In genomic region chr11:50226406-50226805, GRCm38 (mm10) we compare ENCODE assay signal across 7 mouse cellular contexts. TPM values are rescaled to one million over a fixed set of nuclear protein-coding genes. Genes with fewer than 3 reads are reported as not detected.
DNase-seq lines count a peak whose midpoint lies in the region; ATAC-seq and TF ChIP-seq lines count a peak whose summit lies in the region.

No protein-coding gene starts in this region.

- DNase-seq in lung, postnatal 0 days (ENCODE audit: low spot score): no peak
- DNase-seq in lung, postnatal 4 days: no peak
- DNase-seq in forebrain, embryonic 11.5 days (ENCODE audit: low spot score): no peak
- no peak for DNase-seq in limb, embryonic 10.5 days (ENCODE audit: low spot score)
- DNase-seq in layer of hippocampus, adult 8-10 months (ENCODE audit: low spot score in 2 of 2): no peak
- no peak for DNase-seq in layer of hippocampus, adult 9-11 months

- peak overlapping the region; percentile 91; the same call in 1 of the 2 replicates for H3K9ac ChIP-seq in lung, postnatal 0 days (replicated peaks; ENCODE audit: low read depth)
- H3K9ac ChIP-seq in forebrain, embryonic 11.5 days (ENCODE audit: low read length): peak overlapping the region; percentile 94

- no peak for TF ChIP-seq CTCF in lung, postnatal 0 days (IDR thresholded peaks at IDR 0.05)
- TF ChIP-seq CTCF in small intestine, adult 2 months (IDR thresholded peaks at IDR 0.05; ENCODE audit: extremely low read depth, insufficient read length, insufficient replicate concordance, low read depth, low read length): no peak

- H3K4me3 ChIP-seq in lung, postnatal 0 days (ENCODE audit: low read depth, low read length): peak overlapping the region; percentile 71
- H3K4me3 ChIP-seq in forebrain, embryonic 11.5 days (ENCODE audit: low read depth, low read length): peak overlapping the region; percentile 86
- peak overlapping the region; percentile 91 for H3K4me3 ChIP-seq in limb, embryonic 10.5 days
- H3K4me3 ChIP-seq in small intestine, adult 2 months (ENCODE audit: low read depth, low read length): peak overlapping the region; percentile 91

- no peak for TF ChIP-seq POLR2A in small intestine, adult 2 months (IDR thresholded peaks at IDR 0.05; ENCODE audit: low read depth, low read length)

- no peaks in the 10 kb centered on the region for H3K9me3 ChIP-seq in lung, postnatal 0 days (ENCODE audit: low read length)
- no peaks in the 10 kb centered on the region for H3K9me3 ChIP-seq in forebrain, embryonic 11.5 days (ENCODE audit: control insufficient read depth, low read length)
- H3K9me3 ChIP-seq in limb, embryonic 10.5 days (replicated peaks): no peaks in the 10 kb centered on the region

- TF ChIP-seq EP300 in lung, postnatal 0 days (IDR thresholded peaks at IDR 0.05): no peak

- peak overlapping the region; percentile 99 for H3K4me2 ChIP-seq in lung, postnatal 0 days (replicated peaks; ENCODE audit: low read depth, low read length)
- peak overlapping the region; percentile 95 for H3K4me2 ChIP-seq in forebrain, embryonic 11.5 days (ENCODE audit: low read depth, low read length, severe bottlenecking)

- WGBS in lung, postnatal 0 days: 25% methylated on average over 2 of the region's 2 CpGs
- WGBS in forebrain, embryonic 11.5 days: 42% methylated on average over 2 of the region's 2 CpGs
- WGBS in limb, embryonic 10.5 days: 32% methylated on average over 2 of the region's 2 CpGs
- WGBS in small intestine, adult 2 months: 6% methylated on average over 2 of the region's 2 CpGs

- 0 out of 2 replicates have a peak, but pooled peaks cover under 1% of the 10 kb centered on the region for H3K36me3 ChIP-seq in lung, postnatal 0 days (ENCODE audit: insufficient read depth, low read length)
- no peaks in the 10 kb centered on the region for H3K36me3 ChIP-seq in forebrain, embryonic 11.5 days (ENCODE audit: control insufficient read depth, insufficient read depth, low read length)
- H3K36me3 ChIP-seq in limb, embryonic 10.5 days: peaks cover 6% of the 10 kb centered on the region
- peaks cover 6% of the 10 kb centered on the region; the same call in 1 of the 2 replicates for H3K36me3 ChIP-seq in small intestine, adult 2 months (ENCODE audit: control insufficient read depth, insufficient read depth, low read length)

- H3K4me1 ChIP-seq in lung, postnatal 0 days (ENCODE audit: insufficient read depth, low read depth, low read length): peaks cover 29% of the 10 kb centered on the region; the same call in 1 of the 2 replicates
- H3K4me1 ChIP-seq in forebrain, embryonic 11.5 days (replicated peaks; ENCODE audit: control insufficient read depth, insufficient read depth, low read length): peaks cover 22% of the 10 kb centered on the region
- H3K4me1 ChIP-seq in limb, embryonic 10.5 days: peaks cover 80% of the 10 kb centered on the region
- peaks cover 48% of the 10 kb centered on the region for H3K4me1 ChIP-seq in small intestine, adult 2 months (ENCODE audit: control insufficient read depth, insufficient read depth, insufficient read length, low read length)

- no peaks in the 10 kb centered on the region for H3K27me3 ChIP-seq in lung, postnatal 0 days (replicated peaks; ENCODE audit: insufficient read depth, low read length)
- peaks cover 4% of the 10 kb centered on the region; the same call in 1 of the 2 replicates for H3K27me3 ChIP-seq in forebrain, embryonic 11.5 days (ENCODE audit: control insufficient read depth, insufficient read depth, low read length)
- peaks cover 11% of the 10 kb centered on the region for H3K27me3 ChIP-seq in limb, embryonic 10.5 days (ENCODE audit: low read depth, poor library complexity, severe bottlenecking)
- no peaks in the 10 kb centered on the region for H3K27me3 ChIP-seq in small intestine, adult 2 months (ENCODE audit: control insufficient read depth, insufficient read depth, low read length)

- ATAC-seq in lung, postnatal 0 days: no peak
- no peak for ATAC-seq in forebrain, embryonic 11.5 days (replicated peaks; ENCODE audit: low FRiP score)

- peak overlapping the region; percentile 81 for H3K27ac ChIP-seq in lung, postnatal 0 days (ENCODE audit: low read length)
- H3K27ac ChIP-seq in forebrain, embryonic 11.5 days (ENCODE audit: low read depth, low read length): no peak overlapping the region
- H3K27ac ChIP-seq in limb, embryonic 10.5 days: peak overlapping the region; percentile 96
- peak overlapping the region; percentile 62 for H3K27ac ChIP-seq in small intestine, adult 2 months (ENCODE audit: insufficient read depth, low read depth, low read length)

RNA-seq across cellular contexts. Expression of gene Ltc4s, which starts 12.0 kb away (rescaled TPM):
- 21.8 and 21.9 TPM in 2 replicates for polyA plus RNA-seq in lung, postnatal 0 days (2015; fragmentation: Nextera tagmentation; extraction: Ambion mirVana)
- polyA plus RNA-seq in forebrain, embryonic 11.5 days (2014; fragmentation: Nextera tagmentation; extraction: Ambion mirVana): 0.51 and 0.81 TPM in 2 replicates
- 0.55 and 0.90 TPM in 2 replicates for polyA plus RNA-seq in limb, embryonic 10.5 days (2016; fragmentation: Nextera tagmentation; extraction: Ambion mirVana)
- 44.3 and 51.3 TPM in 2 replicates for polyA plus RNA-seq in small intestine, adult 2 months (2012; rRNA removed)
- total RNA-seq in layer of hippocampus, adult 8-10 months (2022): 10 to 100 TPM in 2 of 4 experiments, 1 to 10 TPM in 2; 6.2 to 23.4 (median 10.7) TPM

RNA-seq across cellular contexts. Expression of gene Mgat4b, which starts 15.7 kb away (rescaled TPM):
- polyA plus RNA-seq in lung, postnatal 0 days (2015; fragmentation: Nextera tagmentation; extraction: Ambion mirVana): 43.4 and 44.4 TPM in 2 replicates
- 24.2 and 30.9 TPM in 2 replicates for polyA plus RNA-seq in forebrain, embryonic 11.5 days (2014; fragmentation: Nextera tagmentation; extraction: Ambion mirVana)
- polyA plus RNA-seq in limb, embryonic 10.5 days (2016; fragmentation: Nextera tagmentation; extraction: Ambion mirVana): 27.7 and 28.6 TPM in 2 replicates
- 116 and 171 TPM in 2 replicates for polyA plus RNA-seq in small intestine, adult 2 months (2012; rRNA removed)
- 10 to 100 TPM; 73.7 to 78.1 (median 76.2) TPM for total RNA-seq in layer of hippocampus, adult 8-10 months (2022)

RNA-seq across cellular contexts. Expression of gene Sqstm1, which starts 15.8 kb away (rescaled TPM):
- 405 and 426 TPM in 2 replicates for polyA plus RNA-seq in lung, postnatal 0 days (2015; fragmentation: Nextera tagmentation; extraction: Ambion mirVana)
- 148 and 164 TPM in 2 replicates for polyA plus RNA-seq in forebrain, embryonic 11.5 days (2014; fragmentation: Nextera tagmentation; extraction: Ambion mirVana)
- polyA plus RNA-seq in limb, embryonic 10.5 days (2016; fragmentation: Nextera tagmentation; extraction: Ambion mirVana): 111 and 137 TPM in 2 replicates
- 89.1 and 171 TPM in 2 replicates for polyA plus RNA-seq in small intestine, adult 2 months (2012; rRNA removed)
- 100 to 1,000 TPM; 473 to 497 (median 477) TPM for total RNA-seq in layer of hippocampus, adult 8-10 months (2022)

RNA-seq across cellular contexts. Expression of gene Mrnip, which starts 52.2 kb away (rescaled TPM):
- 6.9 and 9.0 TPM in 2 replicates for polyA plus RNA-seq in lung, postnatal 0 days (2015; fragmentation: Nextera tagmentation; extraction: Ambion mirVana)
- 20.1 and 21.1 TPM in 2 replicates for polyA plus RNA-seq in forebrain, embryonic 11.5 days (2014; fragmentation: Nextera tagmentation; extraction: Ambion mirVana)
- 30.2 and 34.1 TPM in 2 replicates for polyA plus RNA-seq in limb, embryonic 10.5 days (2016; fragmentation: Nextera tagmentation; extraction: Ambion mirVana)
- 0.95 and 3.8 TPM in 2 replicates for polyA plus RNA-seq in small intestine, adult 2 months (2012; rRNA removed)
- total RNA-seq in layer of hippocampus, adult 8-10 months (2022): 10 to 100 TPM; 14.0 to 16.9 (median 15.4) TPM

Comparison
In these comparisons a context has a peak if more than half of its experiments do, and no peak if none do; other contexts are left out.
1. RNA of gene Ltc4s, which starts 12.0 kb away (polyA plus RNA-seq): 44.3 to 51.3 TPM in small intestine, adult 2 months and 21.8 to 21.9 TPM in lung, postnatal 0 days; 0.51 to 0.81 TPM in forebrain, embryonic 11.5 days and 0.55 to 0.90 TPM in limb, embryonic 10.5 days; every median in the first group is over 10 times any median in the second.
2. Peak in every context shown above with its lines, with median percentiles within 50 percentile points of each other: H3K4me3 ChIP-seq.